Mouse (Mus musculus) forebrain, postnatal 0 days (tissue): ENCODE measurements around the gene Gm6803. TPM values are rescaled to one million over a fixed set of nuclear protein-coding genes. Genes with fewer than 3 reads are reported as not detected.

Experiments
- polyA plus RNA-seq: library from polyadenylated mRNA; unstranded; fragments of >200 nt; fragmentation: Nextera tagmentation; extraction: Ambion mirVana; gene quantifications from 2 replicates; pipeline ENCODE4 v1.2.1, GENCODE M21; 2015
- total RNA-seq: library from RNA; depleted of rRNA; stranded (reverse); fragments of >200 nt; gene quantifications from 2 replicates; pipeline ENCODE4 v1.2.3, GENCODE M21; 2014; rRNA removed

Gene Gm6803
- total and polyA plus RNA-seq, 2 experiments from 2014 or later: not detected

Other genes starting within 250 kb of the Gm6803 start
- gene Gm21319, start 243.0 kb downstream of the Gm6803 start, total RNA-seq: not detected in 2 replicates
- not detected in 2 replicates for gene Gm21319, start 243.0 kb downstream of the Gm6803 start, polyA plus RNA-seq
- not detected in 2 replicates for gene Gm21936, start 223.3 kb downstream of the Gm6803 start, total RNA-seq
- not detected in 2 replicates for gene Gm21936, start 223.3 kb downstream of the Gm6803 start, polyA plus RNA-seq
- gene BB287469, start 202.2 kb downstream of the Gm6803 start, total RNA-seq: not detected in 2 replicates
- not detected in 2 replicates for gene BB287469, start 202.2 kb downstream of the Gm6803 start, polyA plus RNA-seq
- not detected in 2 replicates for gene Gm2001, start 176.4 kb downstream of the Gm6803 start, total RNA-seq
- gene Gm2001, start 176.4 kb downstream of the Gm6803 start, polyA plus RNA-seq: not detected in 2 replicates
- gene Gm2016, start 144.7 kb downstream of the Gm6803 start, total RNA-seq: not detected in 2 replicates
- gene Gm2016, start 144.7 kb downstream of the Gm6803 start, polyA plus RNA-seq: not detected in 2 replicates
- gene Gm2022, start 123.4 kb downstream of the Gm6803 start, total RNA-seq: not detected in 2 replicates
- gene Gm2022, start 123.4 kb downstream of the Gm6803 start, polyA plus RNA-seq: not detected in 2 replicates
- not detected in 2 replicates for gene Gm2035, start 98.9 kb downstream of the Gm6803 start, total RNA-seq
- not detected in 2 replicates for gene Gm2035, start 98.9 kb downstream of the Gm6803 start, polyA plus RNA-seq
- gene Gm2042, start 64.7 kb downstream of the Gm6803 start, total RNA-seq: not detected in 2 replicates
- gene Gm2042, start 64.7 kb downstream of the Gm6803 start, polyA plus RNA-seq: not detected in 2 replicates
- not detected in 2 replicates for gene Gm2075, start 6.9 kb downstream of the Gm6803 start, total RNA-seq
- not detected in 2 replicates for gene Gm2075, start 6.9 kb downstream of the Gm6803 start, polyA plus RNA-seq
- gene Gm2056, start 8.2 kb upstream of the Gm6803 start, total RNA-seq: not detected in 2 replicates
- gene Gm2056, start 8.2 kb upstream of the Gm6803 start, polyA plus RNA-seq: not detected in 2 replicates
- gene Gm16368, start 64.9 kb upstream of the Gm6803 start, total RNA-seq: not detected in 2 replicates
- not detected in 2 replicates for gene Gm16368, start 64.9 kb upstream of the Gm6803 start, polyA plus RNA-seq
- not detected in 2 replicates for gene Gm10436, start 163.3 kb upstream of the Gm6803 start, total RNA-seq
- not detected in 2 replicates for gene Gm10436, start 163.3 kb upstream of the Gm6803 start, polyA plus RNA-seq
- not detected in 2 replicates for gene Gm8332, start 231.3 kb upstream of the Gm6803 start, total RNA-seq
- not detected in 2 replicates for gene Gm8332, start 231.3 kb upstream of the Gm6803 start, polyA plus RNA-seq